Comparison of ENCODE assay signal across 8 mouse cellular contexts in the genomic region with DNA sequence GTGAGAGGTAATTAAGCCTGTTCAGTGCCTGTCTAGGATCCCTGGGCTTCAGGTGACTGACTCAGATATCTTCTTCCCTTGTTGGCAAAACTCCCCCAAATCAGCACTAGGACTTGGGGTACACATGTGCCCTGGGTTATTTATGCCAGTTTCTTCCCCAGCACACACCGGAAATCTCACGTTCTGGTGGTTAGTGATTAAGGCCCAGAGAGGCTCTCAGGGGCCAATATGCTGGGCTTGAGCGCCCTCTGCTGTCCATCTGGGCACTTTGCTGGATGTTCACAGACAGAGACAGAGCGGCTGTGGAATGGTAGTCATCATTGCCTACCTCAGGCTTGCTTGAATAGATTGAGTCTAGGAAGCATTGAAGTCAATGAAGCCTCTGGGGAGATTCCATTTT. TPM values are rescaled to one million over a fixed set of nuclear protein-coding genes. Genes with fewer than 3 reads are reported as not detected.
A peak's percentile ranks its signal among the peaks of the same experiment; 100 is the strongest.
DNase-seq lines count a peak whose midpoint lies in the region; ATAC-seq lines count a peak whose summit lies in the region.

No protein-coding gene starts in this region.

- H3K36me3 ChIP-seq in limb, embryonic 13.5 days: no peaks in the 10 kb centered on the region
- no peaks in the 10 kb centered on the region for H3K36me3 ChIP-seq in midbrain, embryonic 16.5 days (ENCODE audit: control insufficient read depth, insufficient read depth, low read length)

- H3K4me3 ChIP-seq in limb, embryonic 13.5 days: no peak overlapping the region
- no peak overlapping the region for H3K4me3 ChIP-seq in midbrain, embryonic 16.5 days (ENCODE audit: low read depth, low read length)

- intact Hi-C loops in gastrocnemius, postnatal 36 days (cut with DNase I): loop anchor here (1.0 to 5.0 kb wide), 2 partner anchors 185 to 278 kb away; no protein-coding TSS in a partner anchor

- 4% methylated on average over 4 of the region's 4 CpGs for WGBS in limb, embryonic 13.5 days
- WGBS in midbrain, embryonic 16.5 days: 3% methylated on average over 4 of the region's 4 CpGs

- no peak overlapping the region for H3K4me2 ChIP-seq in limb, embryonic 13.5 days (replicated peaks)
- no peak overlapping the region for H3K4me2 ChIP-seq in midbrain, embryonic 16.5 days (ENCODE audit: low read length)

- DNase-seq in 3134 (ENCODE audit: extremely low read depth, insufficient read length, low spot score) (peak; percentile 46), adipocyte (ENCODE audit: low spot score) (peak; percentile 93)
- DNase-seq in embryo, embryonic 10 days (ENCODE audit: low spot score): peak; percentile 90
- peak; percentile 64 to 75 for DNase-seq in gastrocnemius, postnatal 36 days
- peak; percentile 44 to 78 for DNase-seq in kidney, adult 8-10 months
- peak; percentile 47 to 84 for DNase-seq in spleen, postnatal 4 days (ENCODE audit: low spot score in 2 of 2)

- 0 out of 2 replicates have a peak overlapping the region, but pooled peaks have one; percentile 8 for H3K9ac ChIP-seq in limb, embryonic 13.5 days
- H3K9ac ChIP-seq in midbrain, embryonic 16.5 days (ENCODE audit: low read depth, low read length): no peak overlapping the region

- H3K27me3 ChIP-seq in limb, embryonic 13.5 days: no peaks in the 10 kb centered on the region
- no peaks in the 10 kb centered on the region for H3K27me3 ChIP-seq in midbrain, embryonic 16.5 days (ENCODE audit: control insufficient read depth, insufficient read depth, low read depth, low read length)

- peaks cover 50% of the 10 kb centered on the region for H3K4me1 ChIP-seq in limb, embryonic 13.5 days
- H3K4me1 ChIP-seq in midbrain, embryonic 16.5 days (ENCODE audit: control insufficient read depth, insufficient read depth, low read length): peaks cover 10% of the 10 kb centered on the region

- ATAC-seq in limb, embryonic 13.5 days (ENCODE audit: low FRiP score, low read depth): no peak
- ATAC-seq in midbrain, embryonic 16.5 days: peak; percentile 78

- no peaks in the 10 kb centered on the region for H3K9me3 ChIP-seq in limb, embryonic 13.5 days
- no peaks in the 10 kb centered on the region for H3K9me3 ChIP-seq in midbrain, embryonic 16.5 days (replicated peaks; ENCODE audit: control insufficient read depth, low read length, poor library complexity, severe bottlenecking)

- H3K27ac ChIP-seq in limb, embryonic 13.5 days: peak overlapping the region; percentile 44; the same call in 1 of the 2 replicates
- no peak overlapping the region for H3K27ac ChIP-seq in midbrain, embryonic 16.5 days (ENCODE audit: low read length)

RNA-seq across cellular contexts. Expression of a gene that starts 9.0 kb away (rescaled TPM):
- total RNA-seq in gastrocnemius, postnatal 36 days (2021): 10 to 100 TPM; 65.2 to 82.0 TPM
- polyA plus RNA-seq in limb, embryonic 13.5 days (2015; fragmentation: Nextera tagmentation; extraction: Ambion mirVana): 149 and 152 TPM in 2 replicates
- 14.0 and 17.0 TPM in 2 replicates for polyA plus RNA-seq in midbrain, embryonic 16.5 days (2015; fragmentation: Nextera tagmentation; extraction: Ambion mirVana)
